Mouse (Mus musculus): Measurements from ENCODE around the gene Tubb4b. TPM values are rescaled to one million over a fixed set of nuclear protein-coding genes. Genes with fewer than 3 reads are reported as not detected.

The Tubb4b gene
- total RNA-seq, 4 experiments from 2014 or later, result 308 to 380 (median 323) TPM

DNA sequence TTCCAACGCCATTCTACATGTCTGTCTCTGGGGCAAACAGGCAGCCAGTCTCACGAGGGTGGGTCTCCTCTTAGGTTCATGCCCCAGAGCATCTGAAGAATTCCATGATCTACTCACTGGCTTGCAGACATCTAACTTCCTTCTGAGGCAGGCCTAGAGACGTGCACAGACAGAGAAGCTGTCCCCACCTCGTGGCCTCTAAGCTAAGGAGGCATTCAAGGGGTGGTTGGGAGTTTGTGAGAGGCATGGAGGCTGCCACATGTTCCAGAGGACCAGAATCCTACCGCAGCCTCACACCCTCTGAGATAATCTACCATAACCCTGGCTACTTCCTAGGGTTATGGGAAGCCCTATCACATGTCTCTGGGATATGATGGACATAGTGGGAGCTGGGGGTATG is 30.5 kb downstream of the Tubb4b start:
- DNase-seq (ENCODE audit: low spot score), result no peak

DNA sequence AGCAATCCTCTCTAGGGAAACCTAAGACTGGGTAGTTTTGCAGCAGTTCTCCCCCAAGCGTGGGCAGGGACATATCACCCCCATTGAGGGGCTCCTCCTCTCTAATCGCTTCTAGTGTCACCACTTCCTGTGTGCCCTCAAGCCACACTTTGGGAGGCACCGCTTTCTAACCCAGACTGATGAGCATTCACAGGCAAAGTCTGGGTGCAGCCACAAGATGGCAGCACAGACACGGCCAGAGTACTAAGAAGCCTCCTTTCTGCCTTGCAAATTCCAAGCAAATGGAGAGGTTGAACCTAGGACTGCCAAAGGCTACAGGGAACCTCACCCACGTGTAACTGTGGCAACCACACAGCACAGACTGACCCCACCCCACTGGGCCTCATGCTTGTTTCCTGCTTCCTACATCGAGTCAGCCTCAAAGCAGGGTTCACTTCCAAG is 31.2 kb downstream of the Tubb4b start:
- DNase-seq (ENCODE audit: low spot score), result peak; percentile 87

DNA sequence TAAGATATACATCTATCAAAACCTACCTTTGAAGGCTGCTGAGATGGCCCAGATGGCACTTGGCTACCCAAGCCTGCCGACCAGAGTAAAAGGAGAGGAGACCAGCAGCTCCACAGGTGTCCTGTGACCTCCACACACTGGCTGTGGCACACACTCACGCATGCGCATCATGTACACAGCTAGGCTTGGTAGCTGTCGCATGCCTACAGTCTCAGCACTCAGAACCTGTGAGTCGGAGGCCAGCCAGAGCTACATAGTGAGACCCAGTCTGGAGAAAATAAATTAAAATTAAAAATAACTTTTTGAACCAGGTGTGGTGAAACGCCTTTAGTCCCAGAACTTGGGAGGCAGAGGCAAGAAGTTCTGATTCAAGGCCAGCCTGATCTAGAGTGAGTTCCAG is 36.7 kb downstream of the Tubb4b start:
- no peak for DNase-seq (ENCODE audit: low spot score)

DNA sequence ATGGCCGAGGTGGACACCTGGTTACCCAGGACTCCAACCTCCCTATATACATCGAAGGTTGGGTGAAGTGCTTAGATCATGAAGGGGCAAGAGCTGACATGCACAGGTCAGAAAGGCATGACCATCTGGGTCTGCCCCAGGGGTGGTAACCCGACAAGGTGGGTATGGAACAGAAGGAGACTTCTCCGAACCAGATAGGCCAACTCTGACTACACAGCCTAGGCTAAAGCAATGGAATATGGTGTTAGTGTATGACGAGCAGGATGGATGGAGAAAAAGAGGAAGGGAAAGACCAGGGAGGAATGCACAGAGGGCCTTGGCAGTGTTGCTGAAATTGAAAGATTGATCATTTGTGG is 37.9 kb downstream of the Tubb4b start:
- no peak for DNase-seq (ENCODE audit: low spot score)

DNA sequence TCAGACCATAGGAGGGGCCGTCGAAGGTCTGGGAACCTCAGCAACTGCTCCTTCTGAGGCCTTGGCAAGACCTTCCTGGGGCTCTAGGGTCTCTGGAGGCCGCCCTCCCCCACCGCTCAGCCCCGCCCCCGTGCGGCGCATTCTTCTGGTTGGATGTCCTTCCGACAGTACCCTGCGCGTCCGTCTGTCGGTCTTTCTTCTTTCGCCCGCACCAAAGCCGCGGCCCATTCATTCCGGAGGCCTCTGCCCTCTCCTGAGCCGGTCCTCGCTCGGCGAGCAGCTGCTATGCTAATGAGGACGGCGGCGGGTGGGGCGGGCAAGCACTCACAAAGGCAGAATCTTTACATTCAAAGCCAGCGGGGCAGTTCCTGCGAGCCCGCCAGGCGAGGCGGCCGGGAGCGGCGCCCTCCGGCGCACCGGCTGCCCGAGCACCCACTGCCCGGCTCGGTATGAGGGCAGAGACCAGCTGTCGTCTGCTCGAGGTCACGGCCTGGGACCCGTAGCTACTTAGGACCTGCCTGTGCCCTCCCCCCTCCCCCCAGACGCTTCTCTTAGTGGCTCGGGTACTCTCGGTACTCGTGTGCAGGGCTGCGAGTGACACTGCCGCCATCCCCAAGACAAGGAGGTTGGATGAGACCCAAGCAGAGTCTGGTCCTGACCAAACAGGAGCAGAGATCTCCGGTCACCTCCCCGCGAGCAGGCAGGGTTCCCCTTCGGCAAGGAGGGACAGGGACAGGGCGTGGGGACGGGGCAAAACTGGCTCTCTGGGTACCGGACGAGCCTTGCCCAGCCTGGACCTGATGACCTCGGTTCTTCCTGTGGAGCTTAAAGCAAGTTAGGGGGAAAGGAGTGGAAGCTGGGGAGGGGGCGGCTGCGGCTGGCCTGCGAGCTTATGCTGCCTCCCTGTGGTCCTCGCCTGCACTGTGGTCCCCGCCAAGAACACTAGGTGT is 38.6 kb downstream of the Tubb4b start:
- peak; percentile 40 for DNase-seq (ENCODE audit: low spot score)

DNA sequence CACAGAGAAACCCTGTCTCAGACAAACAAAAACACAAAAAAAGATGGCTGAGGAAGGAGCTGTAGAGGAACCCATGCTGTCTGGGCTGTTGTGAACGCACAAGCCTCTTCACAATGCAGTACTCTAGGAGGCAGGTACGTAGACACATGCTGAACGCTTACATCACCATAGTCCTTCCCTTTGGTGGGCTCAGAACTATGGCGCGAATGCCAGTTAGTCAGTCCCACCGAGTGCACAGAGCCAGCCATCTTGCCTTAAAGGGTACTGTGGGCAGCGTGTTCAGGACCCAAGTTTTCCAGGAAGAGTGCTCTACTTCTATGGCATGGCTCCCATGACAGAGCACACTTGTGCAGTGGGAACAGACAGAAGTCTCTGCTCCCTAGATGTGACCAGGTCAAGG is 40.0 kb downstream of the Tubb4b start:
- DNase-seq (ENCODE audit: low spot score), result no peak

DNA sequence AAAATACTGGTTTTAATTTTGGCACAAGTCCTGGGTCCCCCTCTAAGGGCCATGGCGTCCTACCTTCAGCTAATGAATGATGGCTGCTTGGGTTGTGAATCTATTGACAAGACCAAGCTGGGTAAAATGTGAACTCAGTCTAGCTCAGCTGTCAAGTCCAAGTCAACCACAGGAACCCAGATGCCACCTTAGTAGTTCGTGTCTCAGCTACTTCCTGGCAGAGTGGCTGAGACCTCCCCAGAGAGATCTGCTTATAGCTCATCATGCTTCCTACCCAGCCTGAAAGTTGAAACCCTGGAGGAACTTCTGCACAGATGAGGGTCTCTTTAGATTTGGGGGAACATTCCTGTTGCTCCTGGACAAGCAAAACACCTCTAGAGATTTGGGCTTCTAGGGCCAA is 41.2 kb downstream of the Tubb4b start:
- DNase-seq (ENCODE audit: low spot score), result no peak

DNA sequence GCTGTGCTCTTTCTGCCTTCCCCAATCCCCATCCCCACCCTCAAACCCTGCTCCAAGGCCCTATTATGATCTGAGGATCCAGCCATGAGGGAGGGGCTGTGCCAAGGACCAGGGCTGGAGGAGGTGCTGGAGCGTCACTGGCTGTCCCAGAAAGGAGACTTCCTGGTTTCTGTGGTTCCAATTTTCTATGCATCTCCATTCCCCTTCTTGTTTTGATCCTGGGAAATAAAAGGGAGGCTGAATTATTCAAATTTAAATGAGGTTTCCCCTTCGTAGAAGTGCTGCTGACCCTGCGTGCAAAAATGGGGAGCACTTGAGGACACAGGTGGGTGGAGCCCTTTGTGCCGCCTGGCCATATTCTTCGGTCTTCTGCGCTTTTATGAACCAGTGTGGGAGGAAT is 41.8 kb downstream of the Tubb4b start:
- DNase-seq (ENCODE audit: low spot score), result no peak

DNA sequence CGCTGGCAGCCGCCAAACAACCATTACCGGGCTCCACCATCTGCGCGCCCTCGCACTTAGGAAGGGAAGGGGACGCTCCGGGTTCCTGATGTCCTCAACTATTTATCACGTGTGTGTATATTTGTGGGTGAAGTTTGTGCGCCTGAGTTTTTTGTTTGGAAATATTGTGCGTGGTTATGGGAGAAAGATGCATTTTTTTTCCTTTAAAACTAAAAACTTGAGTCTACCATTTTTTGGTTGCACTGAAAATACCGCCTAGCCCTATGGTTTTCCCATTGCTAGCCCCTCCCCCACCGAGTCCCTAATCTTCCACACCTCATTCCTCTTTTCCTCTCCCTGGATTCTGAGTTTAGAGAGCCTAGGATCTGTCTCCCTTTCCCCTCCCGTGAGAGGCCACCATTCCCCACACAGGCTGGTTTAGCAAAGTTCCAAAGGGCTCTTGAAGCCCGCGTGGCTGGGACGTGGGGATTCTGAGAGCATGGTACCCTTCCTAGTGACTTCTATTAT is 42.6 kb downstream of the Tubb4b start:
- DNase-seq (ENCODE audit: low spot score), result no peak

DNA sequence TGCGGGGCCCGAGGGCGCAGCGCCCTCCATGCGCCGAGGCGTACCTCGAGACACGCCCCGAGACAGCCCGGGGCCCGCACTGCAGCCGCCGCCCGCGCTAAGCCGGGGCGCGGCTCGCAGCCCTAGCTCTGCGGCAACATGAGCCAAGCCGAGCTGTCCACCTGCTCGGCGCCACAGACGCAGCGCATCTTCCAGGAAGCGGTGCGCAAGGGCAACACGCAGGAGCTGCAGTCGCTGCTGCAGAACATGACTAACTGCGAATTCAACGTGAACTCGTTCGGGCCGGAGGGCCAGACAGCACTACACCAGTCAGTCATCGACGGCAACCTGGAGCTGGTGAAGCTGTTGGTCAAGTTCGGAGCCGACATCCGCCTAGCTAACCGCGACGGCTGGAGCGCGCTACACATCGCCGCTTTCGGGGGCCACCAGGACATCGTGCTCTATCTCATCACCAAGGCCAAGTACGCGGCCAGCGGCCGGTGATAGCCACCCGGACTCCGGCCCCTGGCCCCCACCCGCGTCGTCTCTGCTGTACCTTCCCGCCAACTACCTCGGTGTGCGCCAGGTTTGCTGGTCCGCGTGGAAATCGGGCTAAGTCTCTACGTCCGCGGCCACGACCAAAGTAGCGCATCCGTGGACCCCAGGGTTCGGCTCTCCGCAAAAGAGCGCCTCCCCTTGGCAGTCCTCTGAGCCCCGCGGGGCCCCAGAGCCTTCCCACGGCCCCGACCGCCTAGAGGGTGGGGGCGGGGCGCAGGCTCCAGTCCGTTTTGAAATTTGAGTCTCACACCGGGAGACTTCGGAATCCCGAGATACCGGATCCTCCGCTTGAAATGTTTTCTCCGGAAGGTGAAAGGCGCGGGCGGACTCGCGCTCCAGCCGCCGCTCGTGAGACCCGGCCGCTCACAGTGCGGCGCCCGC is 43.3 kb downstream of the Tubb4b start:
- DNase-seq (ENCODE audit: low spot score), result no peak

DNA sequence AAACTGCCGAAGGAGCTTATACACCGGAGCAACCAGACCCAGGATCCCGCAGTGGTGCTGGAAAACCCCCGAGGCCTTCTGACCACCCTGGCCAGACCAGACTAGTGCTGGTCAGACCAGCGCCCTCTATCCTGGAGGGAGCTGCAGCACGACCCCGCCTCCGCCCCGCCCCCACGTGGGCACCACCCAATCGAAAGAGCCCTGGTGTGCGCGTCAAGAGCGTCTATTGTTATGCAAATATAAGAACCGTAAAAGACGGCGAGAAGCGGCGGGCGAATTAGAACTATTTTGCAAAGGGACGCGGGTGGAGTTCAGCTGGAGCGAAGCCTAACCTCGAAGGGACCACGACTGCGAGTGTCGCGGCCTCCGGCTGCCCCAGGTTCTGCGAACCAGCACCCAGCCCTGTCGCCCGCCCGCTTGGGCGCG is 44.0 kb downstream of the Tubb4b start, which contains the start of gene Nrarp:
Gene Nrarp (plus strand): TSS at position 281 of the 426 bp plus-strand sequence.
- DNase-seq (ENCODE audit: low spot score), result peak; percentile 93

DNA sequence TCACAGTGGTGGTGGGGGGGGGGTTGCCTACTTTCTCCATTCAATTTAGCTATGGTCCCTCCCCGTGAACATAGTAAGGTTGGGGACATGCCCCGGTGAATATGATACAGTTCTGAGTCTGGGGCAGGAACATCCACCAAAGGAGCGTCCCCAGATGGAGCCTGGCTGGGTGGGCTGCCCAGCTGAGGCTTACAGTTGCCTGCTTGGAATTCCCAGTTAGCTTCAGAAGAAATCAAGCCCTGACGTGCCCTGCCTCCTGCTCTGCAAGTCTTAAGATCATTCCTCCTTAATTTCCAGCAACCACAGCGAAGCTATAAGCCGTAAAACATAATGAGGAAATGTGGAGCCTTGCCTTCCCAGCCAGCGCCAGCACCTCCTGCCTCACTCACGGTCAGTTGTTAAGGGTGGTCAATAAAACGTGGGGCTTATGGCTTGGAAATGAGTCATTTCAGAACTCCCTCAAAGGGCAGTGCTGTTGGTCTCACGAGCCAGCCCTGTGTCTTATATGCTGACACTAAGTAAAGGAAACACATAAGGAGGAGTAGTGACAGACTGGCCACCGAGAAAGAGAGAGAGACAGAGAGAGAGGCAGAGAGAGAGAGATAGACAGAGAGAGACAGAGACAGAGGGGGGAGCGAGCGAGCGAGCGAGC is 44.8 kb downstream of the Tubb4b start:
- no peak for DNase-seq (ENCODE audit: low spot score)

DNA sequence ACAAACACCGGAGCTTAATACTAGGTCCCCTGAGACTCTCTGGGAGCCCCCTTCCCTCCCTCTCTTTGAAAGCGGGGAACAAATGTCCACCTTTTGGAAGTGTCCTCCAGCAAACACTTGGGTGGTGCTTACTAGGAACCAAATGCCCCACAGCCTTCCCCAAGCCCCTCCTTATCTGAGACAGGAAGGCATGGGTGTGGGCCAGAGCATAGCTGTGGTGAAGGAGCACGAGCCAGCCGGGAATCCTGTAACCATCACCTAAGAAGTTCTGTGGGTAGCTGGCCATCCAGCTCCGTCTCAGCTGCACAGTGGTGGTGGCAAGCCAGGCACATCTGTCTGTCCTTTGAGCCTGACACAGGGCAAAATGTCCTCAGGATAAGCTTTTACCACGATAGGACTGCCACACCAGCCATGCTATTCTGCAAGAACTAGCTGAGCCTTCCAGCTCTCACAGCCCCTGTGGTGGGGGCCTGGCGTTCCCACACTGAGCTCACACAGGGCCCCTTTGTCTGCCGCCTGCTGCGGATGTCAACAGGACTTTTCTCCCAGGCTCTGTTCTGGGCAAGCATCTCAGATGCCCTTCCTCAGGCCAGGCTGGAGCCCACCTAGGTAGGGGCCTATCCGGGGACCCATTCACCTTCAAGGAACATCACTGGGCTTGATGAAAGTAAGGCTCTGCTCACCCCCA is 46.1 kb downstream of the Tubb4b start:
- no peak for DNase-seq (ENCODE audit: low spot score)

DNA sequence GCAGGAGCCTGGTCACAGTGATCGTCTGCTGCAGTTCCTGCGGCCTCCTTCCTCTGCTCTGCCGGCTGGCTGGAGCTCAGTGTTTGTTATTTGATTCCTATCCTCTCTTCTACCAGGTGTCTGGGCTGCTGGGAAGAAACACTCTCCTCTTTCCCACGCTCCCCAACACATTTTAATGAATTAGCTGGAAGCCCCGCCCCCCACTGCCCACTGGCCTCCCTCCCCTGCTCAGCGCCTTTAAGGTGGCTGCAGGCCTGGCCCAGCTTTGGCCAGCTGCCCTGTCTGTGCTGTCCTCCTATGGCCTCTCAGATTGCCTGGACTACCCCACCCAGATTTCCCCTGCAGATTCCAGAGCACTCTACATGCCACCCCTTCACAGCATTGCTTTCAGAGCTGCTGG is 46.8 kb downstream of the Tubb4b start:
- no peak for DNase-seq (ENCODE audit: low spot score)

DNA sequence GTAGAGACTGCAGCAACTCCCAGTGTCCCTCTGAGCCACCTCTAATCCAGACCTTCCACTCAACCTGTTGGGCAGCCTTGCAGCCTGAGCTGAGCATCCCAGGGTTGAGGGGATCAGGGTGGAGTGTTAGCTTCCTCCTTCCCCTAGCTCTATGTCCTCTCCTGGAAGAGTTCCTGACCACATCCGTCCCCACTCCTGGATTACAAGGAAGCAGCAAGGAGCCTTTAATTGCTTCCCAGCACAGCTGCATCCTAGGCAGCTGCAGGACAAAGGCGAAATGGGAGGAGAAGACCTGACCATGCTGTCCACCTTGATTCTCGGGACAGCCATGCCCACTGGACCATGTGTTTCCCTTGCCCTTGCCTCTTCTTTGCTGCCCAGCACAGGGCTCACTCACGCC is 47.4 kb downstream of the Tubb4b start:
- no peak for DNase-seq (ENCODE audit: low spot score)

DNA sequence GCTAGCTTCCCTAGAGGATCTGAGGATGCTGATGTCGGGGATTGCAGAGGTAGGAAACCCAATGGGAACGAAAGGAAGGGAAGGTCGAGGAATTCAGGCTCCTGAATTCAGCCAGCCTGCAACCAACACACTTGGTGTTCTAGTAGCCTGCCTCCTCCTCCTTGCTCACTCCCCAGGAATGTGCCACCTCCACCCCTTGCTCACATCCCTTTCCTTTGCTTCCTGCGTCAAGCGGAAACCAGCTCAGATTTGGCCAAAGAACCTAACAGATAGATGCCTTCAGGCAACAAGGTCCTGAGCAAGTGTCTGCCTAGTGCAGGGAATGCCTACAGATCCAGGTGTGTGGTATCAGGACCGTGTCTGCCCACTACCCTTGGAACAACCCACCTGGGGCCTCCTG is 47.9 kb downstream of the Tubb4b start:
- DNase-seq (ENCODE audit: low spot score), result peak; percentile 72

DNA sequence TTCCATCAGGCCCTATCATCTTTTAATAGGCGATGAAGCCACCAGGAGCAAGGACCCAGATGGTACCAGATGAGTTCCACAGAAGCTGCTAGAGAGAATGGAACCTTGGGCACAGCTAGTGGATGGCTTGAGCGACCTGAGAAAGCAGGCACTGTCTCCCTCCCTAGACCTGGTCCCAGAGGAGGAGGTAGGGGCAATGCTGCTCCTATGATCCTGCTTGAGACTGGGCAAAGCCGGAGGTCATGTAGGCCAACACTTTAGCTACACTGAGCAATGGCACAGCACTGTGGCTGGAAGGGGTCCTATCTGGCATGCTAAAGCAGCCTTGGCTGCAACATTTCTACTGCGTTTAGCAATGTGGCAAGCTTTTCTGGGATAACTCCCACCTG is 48.8 kb downstream of the Tubb4b start:
- no peak for DNase-seq (ENCODE audit: low spot score)

DNA sequence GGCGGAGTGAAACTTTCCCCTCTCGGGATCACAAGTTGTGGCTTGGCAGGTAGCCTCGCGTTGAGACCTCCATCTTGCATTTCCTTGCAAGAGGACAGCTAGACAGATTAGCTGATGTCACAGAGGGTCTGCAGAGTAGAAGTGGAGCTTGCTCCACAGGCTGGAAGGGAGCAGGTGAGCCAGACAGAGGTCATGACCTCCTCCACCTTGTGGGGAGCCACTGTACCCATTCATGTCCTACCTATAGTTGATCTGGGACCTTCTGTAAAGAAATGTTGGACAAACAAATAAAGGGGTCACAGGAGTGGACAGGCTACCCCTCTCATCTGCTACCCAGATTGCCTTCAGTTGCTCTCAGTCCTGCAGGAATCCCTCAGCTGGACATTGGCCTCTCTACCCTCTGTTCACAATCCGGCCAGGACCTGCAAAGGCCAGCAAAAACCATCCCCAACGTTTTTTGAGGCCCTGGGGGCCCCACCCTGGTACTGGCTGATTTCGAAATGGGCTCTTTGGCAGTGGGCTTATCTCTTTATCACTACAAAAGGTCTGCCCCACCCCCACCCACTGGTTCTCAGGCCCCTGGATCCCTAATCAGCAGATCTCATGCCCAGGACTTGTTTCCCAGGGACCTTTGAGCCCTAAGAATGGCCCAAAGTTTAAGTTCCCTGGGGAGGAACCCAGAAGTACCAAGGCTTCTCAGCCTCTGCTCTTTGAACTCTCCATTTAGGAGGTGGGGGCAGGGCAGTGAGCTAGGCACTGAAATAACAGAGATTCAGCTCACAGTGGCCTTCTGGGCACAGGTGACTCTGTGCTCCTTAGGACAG is 49.4 kb downstream of the Tubb4b start:
- no peak for DNase-seq (ENCODE audit: low spot score)

DNA sequence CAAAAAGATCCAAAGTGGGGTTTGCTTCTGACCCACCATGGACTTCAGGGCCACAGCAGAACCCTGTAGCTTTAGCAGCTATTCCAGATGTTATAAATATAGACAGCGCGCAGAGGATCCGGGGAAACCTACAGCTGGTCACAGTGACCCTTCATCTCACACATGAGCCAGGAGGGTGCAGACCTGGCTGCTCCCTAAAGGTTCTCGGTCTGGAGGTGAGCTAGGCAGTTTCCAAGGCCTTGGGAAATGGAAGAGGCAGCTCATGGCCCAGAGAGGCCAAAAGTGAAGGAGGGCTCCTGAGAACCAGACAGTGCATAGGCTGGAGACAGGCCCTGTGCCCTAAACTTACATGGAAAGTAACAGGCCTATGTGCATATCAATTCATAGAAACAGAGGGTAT is 50.7 kb downstream of the Tubb4b start:
- DNase-seq (ENCODE audit: low spot score), result no peak

DNA sequence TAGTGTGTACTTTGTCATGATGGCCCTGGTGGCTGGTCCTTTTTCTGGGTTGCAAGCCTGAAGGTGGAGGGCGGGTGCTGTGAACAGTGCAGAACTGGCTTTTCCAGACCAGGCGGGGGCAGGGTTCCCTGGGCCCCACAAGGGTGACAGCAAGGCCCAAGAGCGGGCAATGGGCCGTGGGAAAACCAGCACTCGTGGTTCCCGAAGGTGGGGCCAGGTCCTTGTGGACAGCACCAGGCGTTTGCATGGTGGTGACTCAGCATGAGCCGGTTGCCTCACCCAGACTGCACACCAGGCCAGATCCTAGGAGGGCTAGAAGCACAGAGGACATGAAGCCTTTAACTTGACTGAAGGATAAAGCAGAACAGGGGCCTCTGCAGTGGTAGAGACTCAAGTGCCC is 51.9 kb downstream of the Tubb4b start:
- DNase-seq (ENCODE audit: low spot score), result no peak
